Mouse (Mus musculus): Measurements from ENCODE around the gene Tipin. TPM values are rescaled to one million over a fixed set of nuclear protein-coding genes. Genes with fewer than 3 reads are reported as not detected.

Tipin gene
- total RNA-seq, 2 experiments from 2014 or later, result 40.9 to 41.6 TPM

GRCm38 (mm10) chr9:64341671-64342070 is 60.3 kb downstream of the Tipin start:
- DNase-seq (ENCODE audit: low spot score in 2 of 2), result no peak

- DNase-seq (ENCODE audit: low spot score in 2 of 2), result no peak
Observed at GRCm38 (mm10) chr9:64343656-64344055, 62.3 kb downstream of the Tipin start.

- no peak for DNase-seq (ENCODE audit: low spot score in 2 of 2)
Observed at GRCm38 (mm10) chr9:64345931-64346330, 64.5 kb downstream of the Tipin start.

- DNase-seq (ENCODE audit: low spot score in 2 of 2), result no peak
Observed at GRCm38 (mm10) chr9:64347377-64347776, 66.0 kb downstream of the Tipin start.

- no peak for DNase-seq (ENCODE audit: low spot score in 2 of 2)
Observed at GRCm38 (mm10) chr9:64349490-64349889, 68.1 kb downstream of the Tipin start.

GRCm38 (mm10) chr9:64351191-64351590 is 69.8 kb downstream of the Tipin start:
- DNase-seq (ENCODE audit: low spot score in 2 of 2), result no peak

Other genes starting within 250 kb of the Tipin start
- gene Lctl, start 164.4 kb upstream of the Tipin start, total RNA-seq (2021), result 1 to 10 TPM in 1 of 2 experiments, under 1 TPM in 1; 0.52 to 1.2 TPM
- gene Zwilch, start 108.5 kb upstream of the Tipin start, total RNA-seq (2021), result 10 to 100 TPM in 1 of 2 experiments, 1 to 10 TPM in 1; 10.0 to 11.2 TPM
- 1,000 to 10,000 TPM in 1 of 2 experiments, 100 to 1,000 TPM in 1; 987 to 1,060 TPM for gene Rpl4, start 108.2 kb upstream of the Tipin start, total RNA-seq (2021)
- gene Snapc5, start 102.3 kb upstream of the Tipin start, total RNA-seq (2021), result 10 to 100 TPM; 16.7 to 20.7 TPM
- gene Uchl4, start 46.4 kb upstream of the Tipin start, total RNA-seq (2021), result 1 to 10 TPM; 1.9 to 2.9 TPM
- gene Map2k1, start 27.9 kb upstream of the Tipin start, total RNA-seq (2021), result 100 to 1,000 TPM; 113 to 118 TPM
- gene Dis3l, start 59.7 kb downstream of the Tipin start, total RNA-seq (2021), result 10 to 100 TPM; 15.3 to 17.1 TPM
- gene Megf11, start 104.0 kb downstream of the Tipin start, total RNA-seq (2021), result 1 to 10 TPM in 1 of 2 experiments, under 1 TPM in 1; 0.71 to 1.1 TPM

Data from gastrocnemius, postnatal 4 days (tissue).